Mouse (Mus musculus): Measurements from ENCODE around the gene Hist1h2bh. TPM values are rescaled to one million over a fixed set of nuclear protein-coding genes. Genes with fewer than 3 reads are reported as not detected.

The Hist1h2bh gene
- polyA plus RNA-seq, 1 experiment from 2014 or later: not detected

GRCm38 (mm10) chr13:23510127-23510526, 33.1 kb downstream of the Hist1h2bh start:
- no peak overlapping the region for H3K4me2 ChIP-seq (replicated peaks; ENCODE audit: low read depth, low read length)
- no peaks in the 10 kb centered on the region for H3K9me3 ChIP-seq (ENCODE audit: low read length)
- WGBS: 37% methylated on average over 1 of the region's 1 CpGs
- DNase-seq (ENCODE audit: low spot score) (no peak), ATAC-seq (no peak)
- H3K27me3 ChIP-seq (replicated peaks; ENCODE audit: insufficient read depth, low read length): no peaks in the 10 kb centered on the region
- H3K36me3 ChIP-seq (ENCODE audit: insufficient read depth, low read length): no peaks in the 10 kb centered on the region
- no peaks in the 10 kb centered on the region for H3K4me1 ChIP-seq (ENCODE audit: insufficient read depth, low read depth, low read length)
- TF ChIP-seq CTCF (IDR thresholded peaks at IDR 0.05): no peak
- TF ChIP-seq EP300 (IDR thresholded peaks at IDR 0.05): no peak
- H3K9ac ChIP-seq (replicated peaks; ENCODE audit: low read depth): no peak overlapping the region
- H3K27ac ChIP-seq (ENCODE audit: low read length): no peak overlapping the region
- H3K4me3 ChIP-seq (ENCODE audit: low read depth, low read length): no peak overlapping the region

- Histone ChIP-seq H3K36me3 (ENCODE audit: insufficient read depth, low read length) (no peaks in the 10 kb centered on the region), H3K27ac (ENCODE audit: low read length) (no peak overlapping the region), H3K27me3 (replicated peaks; ENCODE audit: insufficient read depth, low read length) (no peaks in the 10 kb centered on the region), H3K9ac (replicated peaks; ENCODE audit: low read depth) (no peak overlapping the region), H3K9me3 (ENCODE audit: low read length) (no peaks in the 10 kb centered on the region), H3K4me2 (replicated peaks; ENCODE audit: low read depth, low read length) (no peak overlapping the region), H3K4me1 (ENCODE audit: insufficient read depth, low read depth, low read length) (no peaks in the 10 kb centered on the region), H3K4me3 (ENCODE audit: low read depth, low read length) (no peak overlapping the region)
- DNase-seq (ENCODE audit: low spot score) (no peak), ATAC-seq (no peak)
- 38% methylated on average over 14 of the region's 14 CpGs for WGBS
- TF ChIP-seq CTCF (IDR thresholded peaks at IDR 0.05) (no peak), EP300 (IDR thresholded peaks at IDR 0.05) (no peak)
Observed at GRCm38 (mm10) chr13:23506819-23507515, 36.2 kb downstream of the Hist1h2bh start.

GRCm38 (mm10) chr13:23506351-23506750, 36.8 kb downstream of the Hist1h2bh start:
- 18% methylated on average over 13 of the region's 13 CpGs for WGBS
- H3K9ac ChIP-seq (replicated peaks; ENCODE audit: low read depth): no peak overlapping the region

GRCm38 (mm10) chr13:23505662-23506345, 37.4 kb downstream of the Hist1h2bh start:
- Histone ChIP-seq H3K9me3 (ENCODE audit: low read length) (no peaks in the 10 kb centered on the region), H3K27me3 (replicated peaks; ENCODE audit: insufficient read depth, low read length) (no peaks in the 10 kb centered on the region), H3K4me1 (ENCODE audit: insufficient read depth, low read depth, low read length) (no peaks in the 10 kb centered on the region), H3K36me3 (ENCODE audit: insufficient read depth, low read length) (no peaks in the 10 kb centered on the region), H3K9ac (replicated peaks; ENCODE audit: low read depth) (no peak overlapping the region), H3K27ac (ENCODE audit: low read length) (no peak overlapping the region), H3K4me2 (replicated peaks; ENCODE audit: low read depth, low read length) (no peak overlapping the region; the same call in 1 of the 2 replicates), H3K4me3 (ENCODE audit: low read depth, low read length) (no peak overlapping the region)
- TF ChIP-seq CTCF (IDR thresholded peaks at IDR 0.05) (no peak), EP300 (IDR thresholded peaks at IDR 0.05) (no peak)
- ATAC-seq: no peak
- DNase-seq (ENCODE audit: low spot score): no peak
- WGBS: 21% methylated on average over 14 of the region's 14 CpGs

More at GRCm38 (mm10) chr13:23506351-23506750, 36.8 kb downstream of the Hist1h2bh start:
- H3K27ac ChIP-seq (ENCODE audit: low read length): no peak overlapping the region
- H3K4me2 ChIP-seq (replicated peaks; ENCODE audit: low read depth, low read length): no peak overlapping the region; the same call in 1 of the 2 replicates
- TF ChIP-seq EP300 (IDR thresholded peaks at IDR 0.05): no peak
- no peak for TF ChIP-seq CTCF (IDR thresholded peaks at IDR 0.05)
- no peak overlapping the region for H3K4me3 ChIP-seq (ENCODE audit: low read depth, low read length)
- DNase-seq (ENCODE audit: low spot score) (peak; percentile 33), ATAC-seq (no peak)
- no peaks in the 10 kb centered on the region for H3K36me3 ChIP-seq (ENCODE audit: insufficient read depth, low read length)
- H3K4me1 ChIP-seq (ENCODE audit: insufficient read depth, low read depth, low read length): no peaks in the 10 kb centered on the region
- H3K9me3 ChIP-seq (ENCODE audit: low read length): no peaks in the 10 kb centered on the region
- H3K27me3 ChIP-seq (replicated peaks; ENCODE audit: insufficient read depth, low read length): no peaks in the 10 kb centered on the region

GRCm38 (mm10) chr13:23503797-23504196, 39.4 kb downstream of the Hist1h2bh start:
- TF ChIP-seq EP300 (IDR thresholded peaks at IDR 0.05) (no peak), CTCF (IDR thresholded peaks at IDR 0.05) (no peak)
- DNase-seq (ENCODE audit: low spot score): peak; percentile 44
- Histone ChIP-seq H3K27me3 (replicated peaks; ENCODE audit: insufficient read depth, low read length) (no peaks in the 10 kb centered on the region), H3K4me3 (ENCODE audit: low read depth, low read length) (no peak overlapping the region), H3K9me3 (ENCODE audit: low read length) (no peaks in the 10 kb centered on the region), H3K4me2 (replicated peaks; ENCODE audit: low read depth, low read length) (no peak overlapping the region), H3K36me3 (ENCODE audit: insufficient read depth, low read length) (no peaks in the 10 kb centered on the region), H3K4me1 (ENCODE audit: insufficient read depth, low read depth, low read length) (no peaks in the 10 kb centered on the region), H3K27ac (ENCODE audit: low read length) (no peak overlapping the region), H3K9ac (replicated peaks; ENCODE audit: low read depth) (no peak overlapping the region)
- no peak for ATAC-seq
- WGBS: 6% methylated on average over 9 of the region's 9 CpGs

- DNase-seq (ENCODE audit: low spot score): no peak
- H3K9ac ChIP-seq (replicated peaks; ENCODE audit: low read depth): no peak overlapping the region
- no peak overlapping the region for H3K4me2 ChIP-seq (replicated peaks; ENCODE audit: low read depth, low read length)
- no peaks in the 10 kb centered on the region for H3K9me3 ChIP-seq (ENCODE audit: low read length)
- no peaks in the 10 kb centered on the region for H3K4me1 ChIP-seq (ENCODE audit: insufficient read depth, low read depth, low read length)
- no peaks in the 10 kb centered on the region for H3K27me3 ChIP-seq (replicated peaks; ENCODE audit: insufficient read depth, low read length)
- no peak for ATAC-seq
- H3K36me3 ChIP-seq (ENCODE audit: insufficient read depth, low read length): no peaks in the 10 kb centered on the region
- no peak overlapping the region for H3K27ac ChIP-seq (ENCODE audit: low read length)
- no peak for TF ChIP-seq EP300 (IDR thresholded peaks at IDR 0.05)
- TF ChIP-seq CTCF (IDR thresholded peaks at IDR 0.05): no peak
- H3K4me3 ChIP-seq (ENCODE audit: low read depth, low read length): no peak overlapping the region
- 66% methylated on average over 4 of the region's 4 CpGs for WGBS
Observed at GRCm38 (mm10) chr13:23502916-23503315, 40.3 kb downstream of the Hist1h2bh start.

All from lung, postnatal 0 days (tissue).